Mouse (Mus musculus) hindbrain, embryonic 15.5 days (tissue): ENCODE results near the gene Plek. TPM values are rescaled to one million over a fixed set of nuclear protein-coding genes. Genes with fewer than 3 reads are reported as not detected.
A peak's percentile ranks its signal among the peaks of the same experiment; 100 is the strongest.

Source experiments
- ATAC-seq: fragments of 200-750 bp; cut with Nextera tagmentation; 2 replicates; pipeline ENCODE4 v1.8.0; 2017; ENCODE audit warnings: low read depth, moderate number of reproducible peaks, moderate TSS enrichment; ENCODE audit not compliant: low FRiP score
- H3K27ac ChIP-seq: fragments of 300-500 bp; sonication (generic); replicated peaks from 2 replicates; pipeline ENCODE4 v1.5.1; 2015; ENCODE audit warnings: mild to moderate bottlenecking, inconsistent platforms
- H3K27me3 ChIP-seq: fragments of 300-500 bp; sonication (generic); 2 replicates; pipeline ENCODE4 v1.6.1; 2015; ENCODE audit warnings: control low read depth, inconsistent platforms
- H3K36me3 ChIP-seq: fragments of 300-500 bp; sonication (generic); 2 replicates; pipeline ENCODE4 v1.6.1; 2015; ENCODE audit warnings: control low read depth, inconsistent platforms
- H3K4me1 ChIP-seq: fragments of 300-500 bp; sonication (generic); replicated peaks from 2 replicates; pipeline ENCODE4 v1.6.1; 2015; ENCODE audit warnings: control low read depth, inconsistent platforms
- H3K4me2 ChIP-seq: fragments of 300-500 bp; sonication (generic); 2 replicates; pipeline ENCODE4 v1.6.1; 2015; ENCODE audit warnings: moderate library complexity, mild to moderate bottlenecking, inconsistent platforms
- H3K4me3 ChIP-seq: fragments of 300-500 bp; sonication (generic); 2 replicates; pipeline ENCODE4 v1.5.1; 2015; ENCODE audit warnings: mild to moderate bottlenecking, inconsistent platforms
- H3K9ac ChIP-seq: fragments of 300-500 bp; sonication (generic); 2 replicates; pipeline ENCODE4 v1.6.1; 2015; ENCODE audit warnings: inconsistent platforms
- H3K9me3 ChIP-seq: fragments of 300-500 bp; sonication (generic); 2 replicates; pipeline ENCODE4 v1.6.1; 2016; ENCODE audit warnings: control low read depth, inconsistent platforms
- WGBS: fragments of 180-500 bp; shearing (Covaris S2); methylation state at CpG from one replicate; pipeline ENCODE4 v1.1.7; 2015; 5-methylcytosine and 5-hydroxymethylcytosine counted together
- polyA plus RNA-seq: library from polyadenylated mRNA; unstranded; fragments of >200 nt; fragmentation: Nextera tagmentation; extraction: Ambion mirVana; gene quantifications from 2 replicates; pipeline ENCODE4 v1.2.1, GENCODE M21; 2015

The Plek gene
- polyA plus RNA-seq, 1 experiment from 2014 or later = 3.8 TPM

- 38% methylated on average over 2 of the region's 2 CpGs for WGBS
- no peak overlapping the region for H3K27ac ChIP-seq
- H3K4me2 ChIP-seq = no peak overlapping the region
- no peak overlapping the region for H3K9ac ChIP-seq
- ATAC-seq = no peak
- H3K36me3 ChIP-seq = no peaks in the 10 kb centered on the region
- no peak overlapping the region for H3K4me3 ChIP-seq
- no peaks in the 10 kb centered on the region for H3K27me3 ChIP-seq
- H3K9me3 ChIP-seq = no peaks in the 10 kb centered on the region
- H3K4me1 ChIP-seq = no peaks in the 10 kb centered on the region
Measured at GRCm38 (mm10) chr11:16967806-16968205, 84.4 kb downstream of the Plek start.

GRCm38 (mm10) chr11:16958520-16958919 lies 93.7 kb downstream of the Plek start:
- Histone ChIP-seq H3K27me3 (no peaks in the 10 kb centered on the region), H3K9me3 (no peaks in the 10 kb centered on the region), H3K4me3 (no peak overlapping the region), H3K36me3 (no peaks in the 10 kb centered on the region), H3K27ac (no peak overlapping the region), H3K4me1 (no peaks in the 10 kb centered on the region), H3K4me2 (no peak overlapping the region), H3K9ac (no peak overlapping the region)
- no peak for ATAC-seq
- WGBS = 90% methylated on average over 1 of the region's 1 CpGs

DNA sequence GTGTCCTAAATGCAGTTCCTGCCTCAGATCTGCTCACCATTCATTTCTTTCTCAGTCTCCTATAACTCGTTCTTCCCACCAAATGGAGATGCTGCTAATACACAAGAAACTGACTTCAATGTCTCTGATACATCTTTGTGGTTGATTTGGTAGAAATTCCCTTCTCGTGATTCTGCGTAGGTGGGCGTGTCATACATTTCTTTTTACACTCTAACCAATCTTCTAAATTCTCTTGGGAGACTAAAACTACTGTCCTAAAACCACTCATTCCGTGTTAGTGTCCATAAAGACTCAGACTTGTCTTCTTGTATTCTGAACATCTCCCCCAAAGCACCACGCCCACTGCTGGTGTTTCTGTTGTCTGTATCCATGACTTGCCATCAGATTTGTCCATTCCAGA lies 95.2 kb downstream of the Plek start:
- H3K27me3 ChIP-seq = no peaks in the 10 kb centered on the region
- 0 out of 2 replicates have a peak, but pooled peaks cover 2% of the 10 kb centered on the region for H3K4me1 ChIP-seq
- no peak overlapping the region for H3K27ac ChIP-seq
- no peak overlapping the region for H3K9ac ChIP-seq
- WGBS = 96% methylated on average over 6 of the region's 6 CpGs
- no peaks in the 10 kb centered on the region for H3K36me3 ChIP-seq
- H3K9me3 ChIP-seq = no peaks in the 10 kb centered on the region
- no peak overlapping the region for H3K4me3 ChIP-seq
- ATAC-seq = no peak
- H3K4me2 ChIP-seq = no peak overlapping the region

DNA sequence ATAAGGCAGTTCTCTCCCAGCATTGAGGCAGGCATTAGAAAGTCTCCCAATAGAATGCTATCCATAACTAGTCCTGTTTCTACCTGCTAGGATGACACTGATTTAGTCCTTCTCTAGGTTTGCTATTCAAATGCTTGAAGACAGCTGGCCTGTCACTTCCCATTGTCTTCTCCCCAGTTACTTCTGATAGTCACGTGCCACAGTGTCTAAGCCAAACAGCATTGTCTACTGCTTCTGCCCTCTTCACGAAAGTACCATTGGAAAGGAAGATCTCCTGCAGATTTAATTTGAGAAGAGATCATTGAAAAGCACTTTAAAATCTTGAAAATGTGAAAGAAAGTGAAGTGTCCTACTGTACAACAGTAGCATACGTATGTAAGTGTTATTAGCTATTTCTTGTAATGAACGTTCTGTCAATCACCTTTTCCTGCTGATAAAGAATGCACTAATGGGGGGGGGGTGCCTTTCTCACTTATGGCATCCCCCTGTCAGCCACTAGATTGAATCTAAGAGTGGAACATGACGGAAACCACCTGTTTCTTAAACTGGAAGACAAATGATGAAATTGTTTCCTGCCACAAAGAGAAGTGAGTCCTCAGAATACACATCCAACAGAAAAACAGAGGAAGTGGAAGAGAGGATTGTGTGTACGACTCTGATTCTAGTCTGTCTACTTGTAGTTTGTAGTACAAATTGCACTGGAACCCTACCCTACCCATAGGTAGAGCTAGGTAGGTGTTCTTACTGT lies 95.9 kb downstream of the Plek start:
- no peak overlapping the region for H3K4me2 ChIP-seq
- H3K4me3 ChIP-seq = no peak overlapping the region
- no peaks in the 10 kb centered on the region for H3K9me3 ChIP-seq
- no peaks in the 10 kb centered on the region for H3K36me3 ChIP-seq
- ATAC-seq = no peak
- no peak overlapping the region for H3K27ac ChIP-seq
- H3K4me1 ChIP-seq = peaks cover 8% of the 10 kb centered on the region; the same call in 1 of the 2 replicates
- no peak overlapping the region for H3K9ac ChIP-seq
- WGBS = 90% methylated on average over 6 of the region's 6 CpGs
- no peaks in the 10 kb centered on the region for H3K27me3 ChIP-seq

DNA sequence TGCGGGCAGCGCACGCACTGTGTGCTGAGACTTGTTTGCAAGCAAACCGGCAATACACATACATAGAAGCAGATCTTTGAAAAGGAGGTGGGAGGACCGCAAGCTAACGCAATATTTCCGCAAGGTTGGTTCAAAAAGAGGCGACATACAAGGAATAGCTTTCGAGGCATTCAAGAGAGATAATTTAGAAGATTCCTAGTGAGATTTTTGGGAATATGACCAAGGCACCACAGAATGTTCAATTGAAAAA lies 100.5 kb downstream of the Plek start:
- Histone ChIP-seq H3K9me3 (no peaks in the 10 kb centered on the region), H3K4me3 (peak overlapping the region; percentile 61), H3K36me3 (no peaks in the 10 kb centered on the region), H3K4me1 (peaks cover 13% of the 10 kb centered on the region; the same call in 1 of the 2 replicates), H3K4me2 (peak overlapping the region; percentile 87), H3K9ac (peak overlapping the region; percentile 50), H3K27ac (no peak overlapping the region), H3K27me3 (no peaks in the 10 kb centered on the region)
- WGBS = 7% methylated on average over 9 of the region's 9 CpGs
- no peak for ATAC-seq

- peak within 1 kb of the TSS; percentile 50 for H3K9ac ChIP-seq
- peak within 1 kb of the TSS; percentile 87 for H3K4me2 ChIP-seq
- no peak within 1 kb of the TSS for H3K27ac ChIP-seq
- H3K4me3 ChIP-seq = peak within 1 kb of the TSS; percentile 61
- no peaks in the 10 kb centered on the region for H3K9me3 ChIP-seq
- peak; percentile 100 for ATAC-seq
- H3K27me3 ChIP-seq = no peaks in the 10 kb centered on the region
- under 1% methylated on average over 38 of the region's 38 CpGs for WGBS
- H3K36me3 ChIP-seq = no peaks in the 10 kb centered on the region
- H3K4me1 ChIP-seq = peaks cover 13% of the 10 kb centered on the region; the same call in 1 of the 2 replicates
Measured at GRCm38 (mm10) chr11:16950976-16951760, 101.0 kb downstream of the Plek start, which contains the start of gene Fbxo48. Fbxo48 (plus strand) TSS chr11:16951375.

DNA sequence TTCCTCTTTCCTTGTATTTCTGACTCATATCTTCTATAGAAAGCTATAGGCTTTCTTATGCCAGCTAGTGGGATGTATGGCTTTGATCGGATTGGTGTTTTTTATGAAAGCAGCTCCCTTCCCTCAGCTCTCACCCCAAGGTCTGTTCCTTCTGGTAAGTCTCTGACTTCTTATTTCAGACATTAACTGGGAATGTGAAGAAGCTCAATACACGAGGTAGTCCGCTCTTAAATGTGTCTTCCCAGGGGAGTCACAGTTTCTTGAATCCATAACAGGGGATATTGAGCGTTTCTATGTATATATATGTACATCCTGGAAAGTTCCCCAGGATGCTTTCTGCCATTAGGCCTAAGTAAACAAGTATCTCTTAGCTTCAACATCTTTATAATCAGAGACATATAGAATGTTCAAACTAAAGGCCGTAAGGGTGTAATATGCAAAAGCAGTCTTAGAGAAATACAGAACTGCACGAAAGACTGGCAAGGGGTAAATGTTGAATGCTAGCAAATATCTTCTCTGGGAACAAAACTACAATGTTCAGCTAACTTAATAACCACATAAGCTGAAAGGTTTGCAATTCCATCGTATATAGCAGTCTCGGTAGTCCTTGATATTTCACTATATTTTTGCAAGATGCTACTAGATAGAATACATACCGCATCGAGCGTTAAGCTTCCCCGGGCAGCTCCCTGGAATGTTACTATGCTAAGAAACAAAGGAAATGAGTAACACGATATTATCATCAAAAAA lies 101.8 kb downstream of the Plek start:
- Histone ChIP-seq H3K27ac (no peak overlapping the region), H3K9me3 (no peaks in the 10 kb centered on the region), H3K4me2 (peak overlapping the region; percentile 58), H3K4me1 (peaks cover 13% of the 10 kb centered on the region; the same call in 1 of the 2 replicates), H3K36me3 (no peaks in the 10 kb centered on the region), H3K27me3 (no peaks in the 10 kb centered on the region), H3K9ac (peak overlapping the region; percentile 22), H3K4me3 (peak overlapping the region; percentile 61)
- no peak for ATAC-seq
- WGBS = 51% methylated on average over 13 of the region's 13 CpGs

GRCm38 (mm10) chr11:16948756-16949155 lies 103.4 kb downstream of the Plek start:
- 22% methylated on average over 1 of the region's 1 CpGs for WGBS
- no peak overlapping the region for H3K27ac ChIP-seq
- ATAC-seq = no peak
- no peak overlapping the region for H3K4me2 ChIP-seq
- H3K4me3 ChIP-seq = no peak overlapping the region
- H3K9me3 ChIP-seq = no peaks in the 10 kb centered on the region
- no peaks in the 10 kb centered on the region for H3K36me3 ChIP-seq
- H3K9ac ChIP-seq = no peak overlapping the region
- H3K27me3 ChIP-seq = no peaks in the 10 kb centered on the region
- peaks cover 13% of the 10 kb centered on the region; the same call in 1 of the 2 replicates for H3K4me1 ChIP-seq

GRCm38 (mm10) chr11:16943016-16943415 lies 109.2 kb downstream of the Plek start:
- no peak overlapping the region for H3K4me2 ChIP-seq
- no peaks in the 10 kb centered on the region for H3K36me3 ChIP-seq
- no peaks in the 10 kb centered on the region for H3K9me3 ChIP-seq
- H3K4me1 ChIP-seq = peaks cover 10% of the 10 kb centered on the region
- no peak for ATAC-seq
- no peak overlapping the region for H3K27ac ChIP-seq
- no peak overlapping the region for H3K9ac ChIP-seq
- WGBS = 91% methylated on average over 4 of the region's 4 CpGs
- H3K27me3 ChIP-seq = no peaks in the 10 kb centered on the region
- H3K4me3 ChIP-seq = no peak overlapping the region

GRCm38 (mm10) chr11:16941973-16942452 lies 110.2 kb downstream of the Plek start:
- H3K4me2 ChIP-seq = no peak overlapping the region
- H3K4me1 ChIP-seq = peaks cover 10% of the 10 kb centered on the region
- peak overlapping the region; percentile 69 for H3K27ac ChIP-seq
- H3K9me3 ChIP-seq = no peaks in the 10 kb centered on the region
- H3K36me3 ChIP-seq = no peaks in the 10 kb centered on the region
- no peak overlapping the region for H3K4me3 ChIP-seq
- peak; percentile 71; the same call in 1 of the 2 replicates for ATAC-seq
- 30% methylated on average over 4 of the region's 4 CpGs for WGBS
- no peak overlapping the region for H3K9ac ChIP-seq
- no peaks in the 10 kb centered on the region for H3K27me3 ChIP-seq

DNA sequence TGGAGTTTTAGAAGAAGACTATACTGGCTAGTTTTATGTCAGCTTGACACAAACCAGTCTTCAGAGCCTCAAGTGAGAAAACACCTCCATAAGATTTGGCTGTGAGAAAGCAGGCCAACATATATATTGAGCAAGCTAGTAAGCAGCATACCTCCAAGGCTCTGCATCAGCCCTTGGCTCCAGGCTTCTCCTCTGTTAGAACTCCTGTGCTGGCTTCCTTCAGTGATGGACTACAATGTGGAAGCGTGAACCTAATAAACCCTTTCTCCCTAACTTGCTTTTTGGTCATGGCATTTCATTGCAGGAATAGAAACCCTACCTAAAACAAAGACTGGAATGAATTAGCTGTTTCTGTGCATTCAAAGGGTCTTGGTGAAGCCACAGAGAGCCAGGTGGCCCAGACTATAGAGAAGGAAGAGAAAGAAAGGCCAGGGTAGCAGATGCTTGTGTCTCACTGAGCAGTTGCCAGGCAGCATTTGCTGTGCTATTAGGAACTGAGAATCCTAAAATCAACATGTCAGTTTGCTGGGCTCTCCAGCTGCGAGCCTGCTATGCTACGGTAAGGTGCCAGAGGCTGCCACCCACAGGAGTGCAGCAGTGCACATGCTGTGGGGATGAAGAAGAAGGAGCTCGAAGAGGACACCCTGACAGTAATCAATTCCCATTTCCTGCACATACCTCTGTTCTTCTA lies 110.9 kb downstream of the Plek start:
- Histone ChIP-seq H3K27me3 (no peaks in the 10 kb centered on the region), H3K9me3 (no peaks in the 10 kb centered on the region), H3K27ac (peak overlapping the region; percentile 69), H3K36me3 (no peaks in the 10 kb centered on the region), H3K4me2 (no peak overlapping the region), H3K4me1 (peaks cover 10% of the 10 kb centered on the region), H3K4me3 (no peak overlapping the region), H3K9ac (no peak overlapping the region)
- peak; percentile 85 for ATAC-seq
- WGBS = 14% methylated on average over 4 of the region's 4 CpGs
